Comparison of ENCODE assay signal across 20 mouse cellular contexts in genomic region chr6:114807474-114807873, GRCm38 (mm10).
A peak's percentile ranks its signal among the peaks of the same experiment; 100 is the strongest.
DNase-seq lines count a peak whose midpoint lies in the region; ATAC-seq and TF ChIP-seq lines count a peak whose summit lies in the region.
"Had no signal": no experiment of that assay in that cellular context is flagged by ENCODE, and none has a peak within 500 bp of the region (broad histone marks: within the 10 kb centered on the region; RNA-seq: fewer than 3 reads in every experiment).

No protein-coding gene starts in this region.

- no peak overlapping the region for H3K4me3 ChIP-seq in CH12.LX (replicated peaks in 1 of 3; ENCODE audit: low read depth in 2 of 3, low read length in 2 of 3, poor library complexity in 1 of 3)
- H3K4me3 ChIP-seq in limb, embryonic 10.5 days, result no peak overlapping the region
- no peak overlapping the region for H3K4me3 ChIP-seq in forebrain, embryonic 12.5 days (replicated peaks)
- H3K4me3 ChIP-seq: embryonic facial prominence, embryonic 10.5 days; embryonic facial prominence, embryonic 12.5 days had no signal

- H3K36me3 ChIP-seq in CH12.LX (replicated peaks in 1 of 2; ENCODE audit: control insufficient read depth in 1 of 2, insufficient read depth in 1 of 2, low read length in 1 of 2), result no peaks in the 10 kb centered on the region
- H3K36me3 ChIP-seq in limb, embryonic 10.5 days, result no peaks in the 10 kb centered on the region
- H3K36me3 ChIP-seq in forebrain, embryonic 12.5 days (replicated peaks), result no peaks in the 10 kb centered on the region
- H3K36me3 ChIP-seq: embryonic facial prominence, embryonic 10.5 days; embryonic facial prominence, embryonic 12.5 days had no signal

- H3K27ac ChIP-seq in CH12.LX (ENCODE audit: insufficient read depth, low read depth), result peak overlapping the region; percentile 30
- peak overlapping the region; percentile 25; the same call in 1 of the 2 replicates for H3K27ac ChIP-seq in limb, embryonic 10.5 days
- no peak overlapping the region for H3K27ac ChIP-seq in forebrain, embryonic 12.5 days
- H3K27ac ChIP-seq: embryonic facial prominence, embryonic 10.5 days; embryonic facial prominence, embryonic 12.5 days had no signal

- in situ Hi-C loops in CH12.LX (cut with MboI; ENCODE audit: low pct_ligation_motif_present, low pct_unique_long_range_greater_than_20kb, low sequenced_read_pairs), result no loop called here

- no peak overlapping the region for H3K9ac ChIP-seq in CH12.LX (ENCODE audit: insufficient read depth, low read depth)
- no peak overlapping the region for H3K9ac ChIP-seq in forebrain, embryonic 12.5 days
- H3K9ac ChIP-seq: embryonic facial prominence, embryonic 12.5 days had no signal

- H3K27me3 ChIP-seq in CH12.LX (replicated peaks), result no peaks in the 10 kb centered on the region
- H3K27me3 ChIP-seq in limb, embryonic 10.5 days (ENCODE audit: low read depth, poor library complexity, severe bottlenecking), result no peaks in the 10 kb centered on the region
- H3K27me3 ChIP-seq in forebrain, embryonic 12.5 days, result no peaks in the 10 kb centered on the region
- H3K27me3 ChIP-seq: embryonic facial prominence, embryonic 12.5 days had no signal

- peak overlapping the region; percentile 53; the same call in 1 of the 2 replicates for H3K4me2 ChIP-seq in CH12.LX (ENCODE audit: insufficient read depth, low read depth, poor library complexity, severe bottlenecking)
- H3K4me2 ChIP-seq in forebrain, embryonic 12.5 days, result no peak overlapping the region
- H3K4me2 ChIP-seq: embryonic facial prominence, embryonic 12.5 days had no signal

- H3K79me2 ChIP-seq in CH12.LX (replicated peaks; ENCODE audit: control insufficient read depth, extremely low read depth, insufficient read depth, poor library complexity, severe bottlenecking), result no peaks in the 10 kb centered on the region

- no peak for TF ChIP-seq CTCF in CH12.LX (conservative IDR thresholded peaks at IDR 0.05 in 1 of 2, IDR thresholded peaks at IDR 0.05 in 1 of 2; ENCODE audit: low read depth in 2 of 2, low read length in 2 of 2)

- H3K4me1 ChIP-seq in CH12.LX (ENCODE audit: control insufficient read depth in 1 of 2, insufficient read depth in 2 of 2), result peaks cover 45 to 85% of the 10 kb centered on the region in 2 experiments
- peaks cover 43% of the 10 kb centered on the region for H3K4me1 ChIP-seq in limb, embryonic 10.5 days
- peaks cover 14% of the 10 kb centered on the region for H3K4me1 ChIP-seq in forebrain, embryonic 12.5 days

- dilution Hi-C loops in CH12.LX (cut with MboI; ENCODE audit: extremely low pct_ligation_motif_present, extremely low pct_unique_long_range_greater_than_20kb, low sequenced_read_pairs), result no loop called here

- DNase-seq in A20 (ENCODE audit: low read depth, low spot score) (peak; percentile 31), CH12.LX (ENCODE audit: extremely low read depth) (no peak)
- no peak for DNase-seq in limb, embryonic 10.5 days (ENCODE audit: low spot score)
- DNase-seq in lung, postnatal 4 days, result no peak
- DNase-seq: adrenal gland, adult 8-10 months; adrenal gland, postnatal 14 days; adrenal gland, postnatal 36 days; B cell, adult 2 months; cerebellum, adult 11-12 months; cerebellum, adult 2 months; cerebellum, adult 9-10 months; cerebellum, postnatal 10 days; cerebellum, postnatal 25 days had no signal

- no peak for ATAC-seq in forebrain, embryonic 12.5 days (ENCODE audit: low FRiP score)
- ATAC-seq: activated CD4-positive, CD25-positive, alpha-beta regulatory T cell, adult 4 months; CD4-positive, CD25-positive, alpha-beta regulatory T cell, adult 4 months; forebrain, embryonic 14.5 days; forebrain, embryonic 16.5 days had no signal

- TF ChIP-seq EP300 in CH12.LX (IDR thresholded peaks at IDR 0.05; ENCODE audit: low read length), result peak; percentile 78

- TF ChIP-seq POLR2A in CH12.LX (IDR thresholded peaks at IDR 0.05; ENCODE audit: low read depth, low read length), result no peak

- no peaks in the 10 kb centered on the region for H3K9me3 ChIP-seq in CH12.LX (replicated peaks; ENCODE audit: low read length)
- no peaks in the 10 kb centered on the region for H3K9me3 ChIP-seq in limb, embryonic 10.5 days (replicated peaks)
- H3K9me3 ChIP-seq in forebrain, embryonic 12.5 days, result no peaks in the 10 kb centered on the region
- H3K9me3 ChIP-seq: embryonic facial prominence, embryonic 10.5 days; embryonic facial prominence, embryonic 12.5 days had no signal

- no peak for TF ChIP-seq RAD21 in CH12.LX (IDR thresholded peaks at IDR 0.05; ENCODE audit: low read depth, low read length)

- 85% methylated on average over 3 of the region's 3 CpGs for WGBS in limb, embryonic 10.5 days
- WGBS in forebrain, embryonic 12.5 days, result 73% methylated on average over 3 of the region's 3 CpGs

TF ChIP-seq in CH12.LX, 34 proteins besides CTCF, POLR2A, EP300 and RAD21:
- TF ChIP-seq PAX5 (IDR thresholded peaks at IDR 0.05; ENCODE audit: low read length) (no peak), IRF4 (IDR thresholded peaks at IDR 0.05; ENCODE audit: low read depth, low read length) (0 out of 2 replicates have a peak, but pooled peaks have one; percentile 33), ELF1 (IDR thresholded peaks at IDR 0.05; ENCODE audit: low read depth, low read length) (no peak), BHLHE40 (IDR thresholded peaks at IDR 0.05; ENCODE audit: low read depth, low read length) (peak; percentile 36; the same call in 1 of the 2 replicates), TCF12 (IDR thresholded peaks at IDR 0.05; ENCODE audit: low read depth, low read length) (peak; percentile 80), MYC (IDR thresholded peaks at IDR 0.05; ENCODE audit: low read depth, low read length) (peak; percentile 14; the same call in 1 of the 2 replicates), JUND (conservative IDR thresholded peaks at IDR 0.05; ENCODE audit: low read depth, low read length) (peak; percentile 47; the same call in 1 of the 2 replicates), ETS1 (conservative IDR thresholded peaks at IDR 0.05; ENCODE audit: low read depth, low read length) (peak; percentile 57), ZKSCAN1 (IDR thresholded peaks at IDR 0.05; ENCODE audit: borderline replicate concordance, low read depth, low read length) (no peak), JUN (IDR thresholded peaks at IDR 0.05; ENCODE audit: insufficient read depth, low read depth, low read length) (no peak)
